Mouse (Mus musculus): ENCODE measurements at regions not wholly inside any gene's neighbourhood (a gene's known extent, or its start where the extent isn't known, plus 50 kb on each side); places are given as distances from the start of the nearest gene placed in this dataset.

GRCm38 (mm10) chr13:60479043-60479861 is 122.5 kb upstream of the Dapk1 start:
- TF ChIP-seq POLR2A (IDR thresholded peaks at IDR 0.05; ENCODE audit: extremely low read depth, insufficient read depth, low read length): no peak
- TF ChIP-seq CTCF (IDR thresholded peaks at IDR 0.05; ENCODE audit: low read depth, low read length): peak; percentile 62

Measured in liver, adult 2 months (tissue).